Mouse (Mus musculus) stomach, postnatal 0 days (tissue): ENCODE measurements at regions not wholly inside any gene's neighbourhood (a gene's known extent, or its start where the extent isn't known, plus 50 kb on each side); places are given as distances from the start of the nearest gene placed in this dataset.

Source experiments
- ATAC-seq: fragments of 200-750 bp; cut with Nextera tagmentation; 2 replicates; pipeline ENCODE4 v1.8.0; 2017; ENCODE audit not compliant: low FRiP score, low TSS enrichment
- DNase-seq: peaks from one replicate; pipeline ENCODE4 v3.0.0-alpha.2; 2016; ENCODE audit warnings: low spot score
- H3K27ac ChIP-seq: fragments of 300-500 bp; sonication (generic); replicated peaks from 2 replicates; pipeline ENCODE4 v1.5.1; 2014; ENCODE audit warnings: mild to moderate bottlenecking, control low read depth
- H3K27me3 ChIP-seq: fragments of 300-500 bp; sonication (generic); 2 replicates; pipeline ENCODE4 v1.6.1; 2014; ENCODE audit warnings: low read length; ENCODE audit not compliant: control insufficient read depth, insufficient read depth
- H3K36me3 ChIP-seq: fragments of 300-500 bp; sonication (generic); 2 replicates; pipeline ENCODE4 v1.6.1; 2014; ENCODE audit warnings: low read length, mixed read lengths; ENCODE audit not compliant: control insufficient read depth, insufficient read depth
- H3K4me1 ChIP-seq: fragments of 300-500 bp; sonication (generic); replicated peaks from 2 replicates; pipeline ENCODE4 v1.6.1; 2014; ENCODE audit warnings: antibody characterized with exemption; ENCODE audit not compliant: control insufficient read depth, insufficient read depth
- H3K4me2 ChIP-seq: fragments of 300-500 bp; sonication (generic); replicated peaks from 2 replicates; pipeline ENCODE4 v1.6.1; 2014; ENCODE audit warnings: low read depth, mild to moderate bottlenecking, control low read depth, moderate library complexity
- H3K4me3 ChIP-seq: fragments of 300-500 bp; sonication (generic); 2 replicates; pipeline ENCODE4 v1.5.1; 2014; ENCODE audit warnings: low read depth, low read length, control low read depth
- H3K9ac ChIP-seq: fragments of 300-500 bp; sonication (generic); 2 replicates; pipeline ENCODE4 v1.6.1; 2014; ENCODE audit warnings: mild to moderate bottlenecking, low read length, control low read depth, mixed read lengths
- H3K9me3 ChIP-seq: fragments of 300-500 bp; sonication (generic); 2 replicates; pipeline ENCODE4 v1.6.1; 2016; ENCODE audit warnings: low read length; ENCODE audit not compliant: control insufficient read depth
- CTCF ChIP-seq: IDR thresholded peaks from 2 replicates; pipeline ENCODE4 v1.5.1; 2016; ENCODE audit warnings: antibody characterized with exemption, low read depth, mild to moderate bottlenecking, moderate library complexity
- EP300 ChIP-seq: optimal IDR thresholded peaks from 2 replicates; pipeline ENCODE3; 2016; ENCODE audit warnings: antibody characterized with exemption
- WGBS: fragments of 180-500 bp; shearing (Covaris S2); extraction: QIAGEN DNeasy Blood & Tissue Kit; methylation state at CpG from one replicate; pipeline ENCODE4 v1.1.7; 2014; 5-methylcytosine and 5-hydroxymethylcytosine counted together

DNA sequence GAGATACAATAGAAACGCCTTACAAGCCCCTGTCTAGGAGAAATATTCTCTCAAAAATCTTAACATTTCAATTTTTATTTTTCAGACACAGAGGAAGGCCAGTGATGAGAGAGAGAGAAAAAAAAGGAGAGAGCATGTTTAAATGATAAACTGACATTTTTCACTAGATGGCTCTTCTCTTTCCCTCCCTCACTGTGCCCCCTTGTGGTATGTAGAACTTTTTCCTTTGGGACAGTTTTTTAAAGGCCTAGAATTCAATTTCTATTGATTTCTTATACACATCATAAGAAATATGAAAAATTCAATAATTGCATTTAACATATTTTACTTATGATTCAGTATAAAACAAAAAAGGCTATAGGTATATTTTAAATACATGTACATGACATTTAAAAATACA lies 454.5 kb upstream of the Gje1 start:
- H3K4me2 ChIP-seq = no peak overlapping the region
- no peak overlapping the region for H3K9ac ChIP-seq
- 72% methylated on average over 1 of the region's 1 CpGs for WGBS
- ATAC-seq = no peak
- no peaks in the 10 kb centered on the region for H3K27me3 ChIP-seq
- no peak for DNase-seq
- TF ChIP-seq EP300 (no peak), CTCF (peak; percentile 48)
- no peak overlapping the region for H3K4me3 ChIP-seq
- no peaks in the 10 kb centered on the region for H3K4me1 ChIP-seq
- no peaks in the 10 kb centered on the region for H3K36me3 ChIP-seq
- no peaks in the 10 kb centered on the region for H3K9me3 ChIP-seq
- no peak overlapping the region for H3K27ac ChIP-seq

DNA sequence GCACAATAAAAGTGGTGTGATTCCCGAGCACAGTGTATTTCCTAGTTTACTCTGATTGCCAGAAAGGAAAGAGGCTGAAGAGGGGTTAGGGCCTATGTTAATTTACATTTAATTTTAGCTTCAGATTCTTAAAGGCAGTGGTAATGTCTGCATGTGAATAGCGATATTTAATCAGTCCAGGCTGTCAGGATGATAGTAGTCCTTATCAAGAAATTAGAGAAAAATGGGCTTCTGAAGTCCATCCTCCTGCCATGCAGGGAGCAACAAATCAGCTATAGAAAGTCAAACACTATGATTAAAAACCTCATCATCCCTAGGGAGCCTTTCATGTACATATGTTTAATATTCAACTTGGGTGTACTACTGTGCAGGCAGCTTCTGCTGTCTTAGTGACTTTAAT lies 422.7 kb upstream of the Gje1 start:
- Histone ChIP-seq H3K4me1 (no peaks in the 10 kb centered on the region), H3K4me2 (no peak overlapping the region), H3K27me3 (no peaks in the 10 kb centered on the region), H3K4me3 (no peak overlapping the region), H3K36me3 (no peaks in the 10 kb centered on the region), H3K27ac (no peak overlapping the region), H3K9me3 (no peaks in the 10 kb centered on the region), H3K9ac (no peak overlapping the region)
- ATAC-seq (no peak), DNase-seq (no peak)
- WGBS = 71% methylated on average over 2 of the region's 2 CpGs
- no peak for TF ChIP-seq EP300
- no peak for TF ChIP-seq CTCF
